Mouse (Mus musculus) naive thymus-derived CD4-positive, alpha-beta T cell, adult 5 months (primary cell): ENCODE measurements around the gene Vmn1r126. TPM values are rescaled to one million over a fixed set of nuclear protein-coding genes. Genes with fewer than 3 reads are reported as not detected.

Experiments used
- polyA plus RNA-seq: library from polyadenylated mRNA; unstranded; fragments of 100-300 nt; shearing (Covaris generic); gene quantifications from one replicate; pipeline ENCODE4 v1.2.1, GENCODE M21; 2017

Gene Vmn1r126
- polyA plus RNA-seq: 0.41 TPM

GRCm38 (mm10) chr7:21301367-21301766 lies at the start of gene Vmn1r126:
Gene Vmn1r126 (minus strand): TSS chr7:21301467.

GRCm38 (mm10) chr7:21349073-21349472 lies 47.8 kb upstream of the Vmn1r126 start, which contains the start of gene Vmn1r128:
Gene Vmn1r128 (plus strand): TSS chr7:21349373.

GRCm38 (mm10) chr7:21319761-21320160 lies 18.5 kb upstream of the Vmn1r126 start, which contains the start of gene Vmn1r127:
Gene Vmn1r127 (minus strand): TSS chr7:21319861.

GRCm38 (mm10) chr7:21271879-21272278 lies 29.4 kb downstream of the Vmn1r126 start, which contains the start of gene Vmn1r125:
Gene Vmn1r125 (plus strand): TSS chr7:21272179.

GRCm38 (mm10) chr7:21260517-21260916 lies 40.8 kb downstream of the Vmn1r126 start, which contains the start of gene Vmn1r124:
Gene Vmn1r124 (minus strand): TSS chr7:21260617.

Other genes starting within 250 kb of the Vmn1r126 start
- not detected for gene Vmn1r120, start 247.7 kb downstream of the Vmn1r126 start, polyA plus RNA-seq
- gene Vmn1r121, start 203.0 kb downstream of the Vmn1r126 start, polyA plus RNA-seq: not detected
- not detected for gene Vmn1r122, start 167.3 kb downstream of the Vmn1r126 start, polyA plus RNA-seq
- not detected for gene Vmn1r123, start 139.3 kb downstream of the Vmn1r126 start, polyA plus RNA-seq
- gene Gm5157, start 111.0 kb downstream of the Vmn1r126 start, polyA plus RNA-seq: not detected
- gene Vmn1r124, start 40.9 kb downstream of the Vmn1r126 start, polyA plus RNA-seq: not detected
- not detected for gene Vmn1r125, start 29.3 kb downstream of the Vmn1r126 start, polyA plus RNA-seq
- gene Vmn1r127, start 18.4 kb upstream of the Vmn1r126 start, polyA plus RNA-seq: not detected
- not detected for gene Vmn1r128, start 47.9 kb upstream of the Vmn1r126 start, polyA plus RNA-seq
- gene Vmn1r129, start 59.8 kb upstream of the Vmn1r126 start, polyA plus RNA-seq: not detected
- gene Gm6882, start 131.3 kb upstream of the Vmn1r126 start, polyA plus RNA-seq: not detected
- not detected for gene Vmn1r130, start 210.3 kb upstream of the Vmn1r126 start, polyA plus RNA-seq
- gene Vmn1r131, start 244.6 kb upstream of the Vmn1r126 start, polyA plus RNA-seq: not detected